Mouse (Mus musculus): ENCODE measurements around the gene Prm1. TPM values are rescaled to one million over a fixed set of nuclear protein-coding genes. Genes with fewer than 3 reads are reported as not detected.

Gene Prm1
- polyA plus RNA-seq, 1 experiment from 2014 or later: not detected

- Histone ChIP-seq H3K4me1 (replicated peaks) (peaks cover 29% of the 10 kb centered on the region), H3K9ac (replicated peaks) (peak overlapping the region; percentile 71), H3K27me3 (peaks cover 26% of the 10 kb centered on the region), H3K9me3 (no peaks in the 10 kb centered on the region), H3K36me3 (no peaks in the 10 kb centered on the region), H3K27ac (peak overlapping the region; percentile 81), H3K4me2 (replicated peaks) (peak overlapping the region; percentile 98), H3K4me3 (replicated peaks) (peak overlapping the region; percentile 56)
- 2% methylated on average over 9 of the region's 9 CpGs for WGBS
- peak; percentile 51 for ATAC-seq
Measured at GRCm38 (mm10) chr16:10786288-10786687, 19.4 kb downstream of the Prm1 start.

GRCm38 (mm10) chr16:10785371-10786231 is 20.0 kb downstream of the Prm1 start, which contains the start of gene Socs1:
TSS of gene Socs1 (minus strand) at chr16:10785536.
- Histone ChIP-seq H3K4me1 (replicated peaks) (peaks cover 29% of the 10 kb centered on the region), H3K4me2 (replicated peaks) (peak within 1 kb of the TSS; percentile 98), H3K27me3 (peaks cover 26% of the 10 kb centered on the region), H3K4me3 (replicated peaks) (peak within 1 kb of the TSS; percentile 56), H3K9ac (replicated peaks) (peak within 1 kb of the TSS; percentile 71), H3K36me3 (no peaks in the 10 kb centered on the region), H3K27ac (peak within 1 kb of the TSS; percentile 81), H3K9me3 (no peaks in the 10 kb centered on the region)
- under 1% methylated on average over 59 of the region's 59 CpGs for WGBS
- ATAC-seq: peak; percentile 86

DNA sequence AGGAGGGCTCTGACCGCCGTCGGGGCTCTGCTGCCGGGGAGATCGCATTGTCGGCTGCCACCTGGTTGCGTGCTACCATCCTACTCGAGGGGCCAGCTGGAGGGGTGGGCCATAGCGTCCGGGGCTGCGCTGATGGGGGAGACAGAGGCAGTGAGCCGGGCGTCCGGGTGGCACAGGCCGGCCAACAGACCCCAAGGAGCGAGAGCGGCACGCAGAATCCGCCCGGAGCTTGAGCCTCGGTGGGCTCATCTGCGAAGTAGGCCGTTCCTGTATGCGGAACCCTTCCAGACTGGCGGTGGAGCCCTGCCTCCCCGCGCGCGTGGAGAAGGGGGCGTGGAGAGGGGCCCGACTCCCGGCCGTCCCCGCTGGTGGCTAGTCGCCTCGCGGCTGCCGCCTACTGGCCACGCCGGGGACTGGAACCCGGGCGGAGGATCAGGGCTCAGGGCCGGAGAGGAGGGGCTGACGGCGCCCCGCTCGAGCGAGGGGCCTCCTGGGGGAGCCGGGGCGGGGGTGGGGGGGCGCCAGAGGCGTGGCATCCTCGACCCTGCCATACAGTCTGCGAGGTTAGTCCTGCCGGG is 20.8 kb downstream of the Prm1 start:
- H3K9ac ChIP-seq (replicated peaks): peak overlapping the region; percentile 71
- no peaks in the 10 kb centered on the region for H3K9me3 ChIP-seq
- H3K27ac ChIP-seq: peak overlapping the region; percentile 81
- peak overlapping the region; percentile 98 for H3K4me2 ChIP-seq (replicated peaks)
- under 1% methylated on average over 52 of the region's 55 CpGs for WGBS
- H3K4me3 ChIP-seq (replicated peaks): peak overlapping the region; percentile 56
- peak; percentile 85 for ATAC-seq
- peaks cover 29% of the 10 kb centered on the region for H3K4me1 ChIP-seq (replicated peaks)
- peaks cover 26% of the 10 kb centered on the region for H3K27me3 ChIP-seq
- H3K36me3 ChIP-seq: no peaks in the 10 kb centered on the region

- H3K4me1 ChIP-seq (replicated peaks): peaks cover 29% of the 10 kb centered on the region
- no peaks in the 10 kb centered on the region for H3K9me3 ChIP-seq
- no peak overlapping the region for H3K27ac ChIP-seq
- ATAC-seq: no peak; the same call in 1 of the 2 replicates
- peak overlapping the region; percentile 98 for H3K4me2 ChIP-seq (replicated peaks)
- H3K27me3 ChIP-seq: peaks cover 26% of the 10 kb centered on the region
- WGBS: 3% methylated on average over 80 of the region's 81 CpGs
- peak overlapping the region; percentile 71 for H3K9ac ChIP-seq (replicated peaks)
- H3K4me3 ChIP-seq (replicated peaks): peak overlapping the region; percentile 56
- H3K36me3 ChIP-seq: no peaks in the 10 kb centered on the region
Measured at GRCm38 (mm10) chr16:10783883-10784792, 21.5 kb downstream of the Prm1 start.

DNA sequence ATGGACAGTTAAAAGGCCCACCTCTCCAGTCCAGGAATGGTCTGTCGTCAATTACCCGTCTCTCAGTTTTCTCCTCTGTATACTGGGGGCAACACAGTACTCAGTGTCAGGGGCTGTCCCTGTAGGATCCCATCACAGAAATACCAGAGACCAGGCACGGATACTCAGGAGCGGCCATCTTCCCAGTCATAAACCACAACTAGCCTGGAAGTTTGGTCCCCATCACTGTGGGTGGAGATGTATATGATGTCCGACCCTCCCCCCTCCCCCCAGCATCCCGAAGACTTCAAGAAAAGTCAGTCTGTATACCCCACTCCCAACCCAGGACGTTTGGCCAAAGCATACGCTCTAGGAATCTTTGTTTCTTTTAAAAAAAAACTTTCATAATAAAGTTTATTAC is 22.2 kb downstream of the Prm1 start:
- Histone ChIP-seq H3K9ac (replicated peaks) (no peak overlapping the region), H3K27me3 (peaks cover 26% of the 10 kb centered on the region), H3K4me2 (replicated peaks) (peak overlapping the region; percentile 98; the same call in 1 of the 2 replicates), H3K4me3 (replicated peaks) (peak overlapping the region; percentile 56; the same call in 1 of the 2 replicates), H3K27ac (no peak overlapping the region), H3K36me3 (no peaks in the 10 kb centered on the region), H3K4me1 (replicated peaks) (peaks cover 29% of the 10 kb centered on the region), H3K9me3 (no peaks in the 10 kb centered on the region)
- 76% methylated on average over 8 of the region's 8 CpGs for WGBS
- no peak for ATAC-seq

DNA sequence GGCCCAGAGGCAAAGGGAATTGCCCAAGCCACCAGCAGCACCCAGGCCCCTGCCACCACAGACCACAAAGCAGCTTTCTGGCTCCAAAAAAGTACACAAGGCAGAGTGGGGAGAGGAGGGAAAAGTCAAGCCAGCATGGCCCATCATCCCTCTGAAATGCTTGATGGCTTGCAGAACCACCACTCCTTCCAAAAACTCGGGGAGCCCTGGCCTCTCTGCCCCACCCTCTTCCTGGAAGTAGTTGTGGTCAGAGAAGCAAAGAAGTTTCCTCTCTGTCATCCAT is 22.5 kb downstream of the Prm1 start:
- Histone ChIP-seq H3K36me3 (no peaks in the 10 kb centered on the region), H3K27me3 (peaks cover 26% of the 10 kb centered on the region), H3K4me1 (replicated peaks) (peaks cover 29% of the 10 kb centered on the region), H3K27ac (no peak overlapping the region), H3K4me2 (replicated peaks) (peak overlapping the region; percentile 7; the same call in 1 of the 2 replicates), H3K9ac (replicated peaks) (no peak overlapping the region), H3K4me3 (replicated peaks) (no peak overlapping the region), H3K9me3 (no peaks in the 10 kb centered on the region)
- no peak for ATAC-seq
- 68% methylated on average over 1 of the region's 1 CpGs for WGBS

DNA sequence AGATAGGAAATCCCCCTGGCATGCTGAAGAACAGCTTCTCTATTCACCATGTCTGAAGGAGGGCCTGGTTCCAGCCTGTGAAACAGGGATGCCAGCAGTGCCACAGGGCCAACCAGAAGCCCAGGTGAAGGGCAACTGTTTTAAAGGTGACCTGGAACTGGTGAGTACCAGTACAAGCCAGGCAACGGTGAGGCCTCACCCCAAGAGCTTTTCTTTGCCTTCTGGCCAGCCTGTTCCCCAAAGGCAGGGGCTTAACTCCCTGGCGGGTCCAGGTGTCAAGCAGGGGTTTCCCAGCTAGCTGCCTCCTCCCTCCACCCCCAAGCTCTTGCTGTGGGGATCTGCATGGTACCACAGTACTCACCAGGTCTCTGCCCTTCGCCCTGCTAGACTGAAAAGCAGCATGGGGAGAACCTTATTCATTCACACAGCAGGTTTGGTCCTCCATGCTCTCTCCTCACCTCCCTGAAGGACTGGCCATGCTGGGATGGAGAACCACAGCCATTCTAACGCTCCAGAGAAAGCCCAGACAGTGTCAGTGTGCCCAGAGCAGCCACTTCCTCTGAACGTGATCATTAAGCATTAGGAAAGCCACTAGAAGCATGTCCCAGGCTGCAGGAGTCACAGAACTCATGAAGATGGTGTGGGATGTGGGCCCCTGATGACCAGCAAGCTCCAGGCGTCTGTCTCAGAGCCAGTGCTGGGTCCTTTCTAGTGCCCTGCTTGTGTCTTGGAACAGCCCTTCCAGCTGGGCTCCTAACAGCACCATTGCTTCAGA is 23.1 kb downstream of the Prm1 start:
- 36% methylated on average over 6 of the region's 6 CpGs for WGBS
- Histone ChIP-seq H3K27ac (no peak overlapping the region), H3K4me2 (replicated peaks) (peak overlapping the region; percentile 7; the same call in 1 of the 2 replicates), H3K9me3 (no peaks in the 10 kb centered on the region), H3K27me3 (peaks cover 26% of the 10 kb centered on the region), H3K9ac (replicated peaks) (no peak overlapping the region), H3K4me3 (replicated peaks) (no peak overlapping the region), H3K36me3 (no peaks in the 10 kb centered on the region), H3K4me1 (replicated peaks) (peaks cover 29% of the 10 kb centered on the region)
- no peak for ATAC-seq

GRCm38 (mm10) chr16:10781862-10782371 is 23.7 kb downstream of the Prm1 start:
- Histone ChIP-seq H3K4me1 (replicated peaks) (peaks cover 29% of the 10 kb centered on the region), H3K36me3 (no peaks in the 10 kb centered on the region), H3K9ac (replicated peaks) (no peak overlapping the region), H3K27me3 (peaks cover 26% of the 10 kb centered on the region), H3K27ac (no peak overlapping the region), H3K4me3 (replicated peaks) (no peak overlapping the region), H3K9me3 (no peaks in the 10 kb centered on the region), H3K4me2 (replicated peaks) (no peak overlapping the region)
- 42% methylated on average over 9 of the region's 9 CpGs for WGBS
- ATAC-seq: no peak

GRCm38 (mm10) chr16:10780631-10781120 is 25.0 kb downstream of the Prm1 start:
- H3K9ac ChIP-seq (replicated peaks): 0 out of 2 replicates have a peak overlapping the region, but pooled peaks have one; percentile 14
- no peak overlapping the region for H3K27ac ChIP-seq
- peaks cover 24% of the 10 kb centered on the region for H3K4me1 ChIP-seq (replicated peaks)
- H3K4me3 ChIP-seq (replicated peaks): no peak overlapping the region
- ATAC-seq: no peak
- H3K36me3 ChIP-seq: no peaks in the 10 kb centered on the region
- H3K4me2 ChIP-seq (replicated peaks): no peak overlapping the region
- H3K27me3 ChIP-seq: peaks cover 26% of the 10 kb centered on the region
- 86% methylated on average over 5 of the region's 5 CpGs for WGBS
- no peaks in the 10 kb centered on the region for H3K9me3 ChIP-seq

GRCm38 (mm10) chr16:10777579-10778160 is 28.0 kb downstream of the Prm1 start:
- H3K27ac ChIP-seq: no peak overlapping the region
- peaks cover 10% of the 10 kb centered on the region for H3K4me1 ChIP-seq (replicated peaks)
- WGBS: 74% methylated on average over 5 of the region's 5 CpGs
- no peak for ATAC-seq
- peaks cover 4% of the 10 kb centered on the region for H3K27me3 ChIP-seq
- no peak overlapping the region for H3K4me2 ChIP-seq (replicated peaks)
- H3K36me3 ChIP-seq: no peaks in the 10 kb centered on the region
- no peak overlapping the region for H3K9ac ChIP-seq (replicated peaks)
- H3K9me3 ChIP-seq: no peaks in the 10 kb centered on the region
- H3K4me3 ChIP-seq (replicated peaks): no peak overlapping the region

Data from midbrain, embryonic 13.5 days (tissue).